Mouse (Mus musculus) spleen, adult 2 months (tissue): ENCODE results near the gene Zbtb12. TPM values are rescaled to one million over a fixed set of nuclear protein-coding genes. Genes with fewer than 3 reads are reported as not detected.

Experiments
- DNase-seq, 2 experiments: peaks; one replicate each; pipeline versions ENCODE4 v3.0.0 to v3.0.0-alpha.2; 2012 to 2021; ENCODE audit warnings: low spot score in 2 of 2, low read depth in 1 of 2
- H3K27ac ChIP-seq: fragments of 200-500 bp; 2 replicates; pipeline ENCODE4 v1.5.1; 2012; ENCODE audit warnings: low read length, inconsistent platforms; ENCODE audit not compliant: insufficient read depth
- H3K27me3 ChIP-seq: fragments of 200-500 bp; 2 replicates; pipeline ENCODE4 v1.6.1; 2012; ENCODE audit warnings: mild to moderate bottlenecking, moderate library complexity, low read length, inconsistent platforms; ENCODE audit not compliant: control insufficient read depth, insufficient read depth
- H3K36me3 ChIP-seq: fragments of 200-500 bp; 2 replicates; pipeline ENCODE4 v1.6.1; 2012; ENCODE audit warnings: mild to moderate bottlenecking, low read length, inconsistent platforms; ENCODE audit not compliant: control insufficient read depth, insufficient read depth
- H3K4me1 ChIP-seq: fragments of 200-500 bp; 2 replicates; pipeline ENCODE4 v1.6.1; 2011; ENCODE audit warnings: inconsistent platforms; ENCODE audit not compliant: control insufficient read depth, insufficient read depth, insufficient read length
- H3K4me3 ChIP-seq: fragments of 200-500 bp; 2 replicates; pipeline ENCODE4 v1.5.1; 2011; ENCODE audit warnings: mild to moderate bottlenecking, inconsistent platforms; ENCODE audit not compliant: insufficient read depth, insufficient read length; ENCODE audit errors: extremely low read depth
- CTCF ChIP-seq: fragments of 200-500 bp; IDR thresholded peaks from 2 replicates; pipeline ENCODE4 v1.5.1; 2011; ENCODE audit warnings: mild to moderate bottlenecking, inconsistent platforms; ENCODE audit not compliant: insufficient read depth, insufficient read length, insufficient replicate concordance; ENCODE audit errors: extremely low read depth
- POLR2A ChIP-seq: fragments of 200-500 bp; IDR thresholded peaks from 2 replicates; pipeline ENCODE4 v1.6.1; 2011; ENCODE audit warnings: low read depth, low read length, inconsistent platforms
- WGBS: fragments of 180-500 bp; shearing (Covaris S2); methylation state at CpG from one replicate; pipeline ENCODE4 v1.1.7; 2018; 5-methylcytosine and 5-hydroxymethylcytosine counted together
- polyA plus RNA-seq: library from polyadenylated mRNA; depleted of rRNA; stranded (reverse); fragments of >200 nt; gene quantifications from 2 replicates; pipeline ENCODE4 v1.2.3, GENCODE M21; 2012

The Zbtb12 gene
- polyA plus RNA-seq, 1 experiment, result 12.0 TPM

DNA sequence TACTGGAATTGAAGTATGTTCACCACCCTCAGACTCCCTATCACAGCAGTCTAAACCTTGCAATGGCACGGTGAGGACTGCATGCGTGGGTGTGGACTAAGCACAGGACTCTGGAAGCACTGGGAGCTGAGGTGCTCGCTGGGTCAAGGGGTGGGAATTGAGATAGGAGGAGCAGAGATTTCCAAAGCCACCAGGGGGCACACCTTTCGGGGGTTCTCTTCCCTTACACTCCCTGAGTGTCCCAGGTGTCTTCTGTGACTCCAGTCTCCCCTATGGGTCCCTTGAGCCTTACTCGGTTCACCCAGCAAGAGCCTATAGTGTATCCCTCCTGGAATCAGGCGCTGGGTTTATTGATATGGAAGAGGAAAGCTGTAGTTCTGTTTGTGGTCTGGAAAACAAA, 43.7 kb downstream of the Zbtb12 start:
- TF ChIP-seq CTCF (no peak), POLR2A (no peak)
- H3K4me3 ChIP-seq, result no peak overlapping the region
- no peak overlapping the region for H3K27ac ChIP-seq
- WGBS, result 68% methylated on average over 6 of the region's 6 CpGs
- H3K4me1 ChIP-seq, result no peaks in the 10 kb centered on the region
- H3K36me3 ChIP-seq, result no peaks in the 10 kb centered on the region
- H3K27me3 ChIP-seq, result no peaks in the 10 kb centered on the region
- no peak for DNase-seq

DNA sequence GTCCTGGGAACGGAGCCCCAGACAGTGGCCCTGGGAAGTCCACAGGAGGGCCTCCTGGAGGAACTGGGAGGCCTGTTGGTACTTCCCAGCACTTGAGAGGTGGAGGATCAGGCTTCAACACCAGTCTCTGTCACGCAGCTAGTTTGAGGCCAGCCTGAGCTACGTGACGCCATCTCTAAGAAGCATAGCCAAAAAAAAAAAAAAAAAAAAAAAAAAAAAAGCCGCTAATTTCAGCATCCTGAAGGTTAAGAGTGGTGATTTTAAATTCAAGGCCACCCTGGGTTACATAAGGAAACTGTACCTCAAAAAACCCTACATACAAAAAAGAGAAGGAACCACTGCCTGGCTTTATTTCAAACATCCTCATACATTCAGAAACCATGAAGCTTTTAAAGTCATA, 45.0 kb downstream of the Zbtb12 start:
- H3K27me3 ChIP-seq, result no peaks in the 10 kb centered on the region
- WGBS, result 47% methylated on average over 5 of the region's 5 CpGs
- no peak for DNase-seq
- TF ChIP-seq POLR2A, result no peak
- TF ChIP-seq CTCF, result no peak
- no peaks in the 10 kb centered on the region for H3K4me1 ChIP-seq
- no peaks in the 10 kb centered on the region for H3K36me3 ChIP-seq
- H3K4me3 ChIP-seq, result no peak overlapping the region
- H3K27ac ChIP-seq, result no peak overlapping the region

DNA sequence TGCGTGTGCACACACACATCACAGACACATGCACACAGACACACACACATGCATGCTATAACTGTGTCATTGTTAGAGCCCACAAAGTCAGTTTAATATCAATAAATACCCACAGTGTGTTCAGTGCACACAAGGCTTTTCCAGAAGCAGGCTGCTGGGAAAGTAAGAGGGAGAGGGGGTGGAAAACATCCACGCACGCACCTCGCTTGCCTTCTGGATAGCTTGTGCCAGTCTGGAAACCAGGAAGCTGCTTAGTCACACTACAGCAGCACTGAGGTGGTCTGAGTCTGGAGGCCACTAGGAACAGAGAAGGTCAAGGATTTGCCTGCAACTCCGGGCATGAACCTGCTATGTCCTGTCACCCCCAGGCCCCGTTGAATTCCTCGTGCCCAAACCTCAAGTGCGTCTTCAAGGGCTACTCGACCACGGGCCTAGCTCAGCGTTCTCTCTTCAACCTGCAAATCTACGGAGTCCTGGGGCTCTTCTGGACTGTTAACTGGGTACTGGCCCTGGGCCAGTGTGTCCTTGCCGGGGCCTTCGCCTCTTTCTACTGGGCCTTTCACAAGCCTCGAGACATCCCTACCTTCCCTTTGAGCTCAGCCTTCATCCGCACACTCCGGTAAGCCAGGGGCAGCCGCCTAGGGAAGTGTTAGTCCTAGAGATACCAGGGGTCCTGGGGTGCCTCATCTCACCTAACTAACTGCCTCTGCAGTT, 48.2 kb downstream of the Zbtb12 start:
- H3K4me3 ChIP-seq, result no peak overlapping the region
- TF ChIP-seq CTCF (no peak), POLR2A (no peak)
- no peak overlapping the region for H3K27ac ChIP-seq
- H3K4me1 ChIP-seq, result peaks cover 4% of the 10 kb centered on the region; the same call in 1 of the 2 replicates
- H3K36me3 ChIP-seq, result no peaks in the 10 kb centered on the region
- H3K27me3 ChIP-seq, result no peaks in the 10 kb centered on the region
- 91% methylated on average over 18 of the region's 18 CpGs for WGBS
- no peak for DNase-seq

DNA sequence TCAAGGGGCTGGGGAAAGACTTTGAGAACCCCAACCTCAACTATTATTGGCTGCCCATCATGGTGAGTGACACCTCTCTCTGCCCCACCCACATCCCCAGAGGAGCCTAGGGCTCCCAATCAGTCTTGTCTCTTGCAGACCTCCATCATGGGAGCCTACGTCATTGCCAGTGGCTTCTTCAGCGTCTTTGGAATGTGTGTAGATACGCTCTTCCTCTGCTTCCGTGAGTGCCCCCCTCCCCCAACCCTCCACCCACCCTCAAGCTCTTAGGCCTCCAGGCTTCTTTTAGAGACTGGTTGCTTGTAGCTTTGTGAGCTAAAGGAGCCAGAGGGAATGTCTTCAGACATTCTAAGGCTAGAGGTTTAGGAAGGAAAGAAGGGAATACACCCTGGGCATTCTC, 49.6 kb downstream of the Zbtb12 start:
- Histone ChIP-seq H3K36me3 (peaks cover 1% of the 10 kb centered on the region; the same call in 1 of the 2 replicates), H3K4me1 (peaks cover 5% of the 10 kb centered on the region; the same call in 1 of the 2 replicates), H3K27me3 (no peaks in the 10 kb centered on the region), H3K4me3 (no peak overlapping the region), H3K27ac (no peak overlapping the region)
- DNase-seq, result no peak
- WGBS, result 85% methylated on average over 4 of the region's 4 CpGs
- no peak for TF ChIP-seq POLR2A
- no peak for TF ChIP-seq CTCF

GRCm38 (mm10) chr17:34931061-34931734, 51.9 kb downstream of the Zbtb12 start, which contains the start of gene Neu1:
Neu1 (plus strand) TSS chr17:34931253.
- H3K27me3 ChIP-seq, result no peaks in the 10 kb centered on the region
- H3K4me1 ChIP-seq, result peaks cover 5% of the 10 kb centered on the region; the same call in 1 of the 2 replicates
- peak; percentile 97 to 98 for DNase-seq
- peaks cover 13% of the 10 kb centered on the region for H3K36me3 ChIP-seq
- peak within 1 kb of the TSS; percentile 82 for H3K4me3 ChIP-seq
- 1% methylated on average over 34 of the region's 38 CpGs for WGBS
- TF ChIP-seq CTCF (peak; percentile 52; the same call in 1 of the 2 replicates), POLR2A (peak; percentile 35; the same call in 1 of the 2 replicates)
- H3K27ac ChIP-seq, result peak within 1 kb of the TSS; percentile 79

DNA sequence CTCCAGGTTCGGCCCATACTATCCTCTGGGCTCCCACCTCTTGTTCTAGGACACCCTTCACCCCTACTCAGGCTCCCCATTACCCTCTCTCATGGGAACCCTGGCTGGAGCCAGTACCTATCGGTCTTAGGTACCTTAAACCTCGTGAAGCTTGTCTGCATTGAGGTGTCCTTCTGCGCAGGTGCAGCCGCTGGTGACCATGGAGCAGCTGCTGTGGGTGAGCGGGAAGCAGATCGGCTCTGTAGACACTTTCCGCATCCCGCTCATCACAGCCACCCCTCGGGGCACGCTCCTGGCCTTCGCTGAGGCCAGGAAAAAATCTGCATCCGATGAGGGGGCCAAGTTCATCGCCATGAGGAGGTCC, 52.4 kb downstream of the Zbtb12 start:
- TF ChIP-seq CTCF (no peak), POLR2A (no peak)
- Histone ChIP-seq H3K36me3 (peaks cover 13% of the 10 kb centered on the region), H3K27me3 (no peaks in the 10 kb centered on the region), H3K4me3 (peak overlapping the region; percentile 82), H3K27ac (peak overlapping the region; percentile 79), H3K4me1 (peaks cover 5% of the 10 kb centered on the region; the same call in 1 of the 2 replicates)
- 5% methylated on average over 14 of the region's 14 CpGs for WGBS
- DNase-seq, result peak in 1 of 2 experiments; percentile 42
